Mouse (Mus musculus) hindbrain, embryonic 10.5 days (tissue): Measurements from ENCODE around the gene Gtf3c4. TPM values are rescaled to one million over a fixed set of nuclear protein-coding genes. Genes with fewer than 3 reads are reported as not detected.

Experiments
- DNase-seq: peaks from one replicate; pipeline ENCODE4 v3.0.0-alpha.2; 2017; ENCODE audit warnings: low spot score
- H3K27ac ChIP-seq: fragments of 300-500 bp; sonication (generic); 2 replicates; pipeline ENCODE4 v1.5.1; 2016; ENCODE audit warnings: mild to moderate bottlenecking, moderate library complexity
- H3K27me3 ChIP-seq: fragments of 300-500 bp; sonication (generic); 2 replicates; pipeline ENCODE4 v1.6.1; 2016; ENCODE audit warnings: mild to moderate bottlenecking; ENCODE audit not compliant: poor library complexity, insufficient read depth, severe bottlenecking
- H3K36me3 ChIP-seq: fragments of 300-500 bp; sonication (generic); 2 replicates; pipeline ENCODE4 v1.6.1; 2016; ENCODE audit warnings: mild to moderate bottlenecking, moderate library complexity
- H3K4me1 ChIP-seq: fragments of 300-500 bp; sonication (generic); replicated peaks from 2 replicates; pipeline ENCODE4 v1.6.1; 2016; ENCODE audit warnings: mild to moderate bottlenecking
- H3K4me3 ChIP-seq: fragments of 300-500 bp; sonication (generic); 2 replicates; pipeline ENCODE4 v1.5.1; 2016; ENCODE audit warnings: mild to moderate bottlenecking, moderate library complexity
- H3K9me3 ChIP-seq: fragments of 300-500 bp; sonication (generic); 2 replicates; pipeline ENCODE4 v1.6.1; 2016; ENCODE audit warnings: mild to moderate bottlenecking, moderate library complexity
- WGBS: fragments of 180-500 bp; shearing (Covaris S2); methylation state at CpG from one replicate; pipeline ENCODE4 v1.1.7; 2016; 5-methylcytosine and 5-hydroxymethylcytosine counted together
- polyA plus RNA-seq: library from polyadenylated mRNA; unstranded; fragments of >200 nt; fragmentation: Nextera tagmentation; extraction: Ambion mirVana; gene quantifications from 2 replicates; pipeline ENCODE4 v1.2.1, GENCODE M21; 2016

The Gtf3c4 gene
- polyA plus RNA-seq, 1 experiment from 2014 or later = 21.1 TPM

- peak overlapping the region; percentile 99 for H3K4me3 ChIP-seq
- 87% methylated on average over 3 of the region's 3 CpGs for WGBS
- H3K36me3 ChIP-seq = peaks cover 31% of the 10 kb centered on the region
- peaks cover 41% of the 10 kb centered on the region for H3K4me1 ChIP-seq
- H3K9me3 ChIP-seq = no peaks in the 10 kb centered on the region
- DNase-seq = no peak
- H3K27me3 ChIP-seq = no peaks in the 10 kb centered on the region
- H3K27ac ChIP-seq = no peak overlapping the region
Measured at GRCm38 (mm10) chr2:28842042-28842441, 1.9 kb upstream of the Gtf3c4 start.

GRCm38 (mm10) chr2:28839501-28840221, 499 bp downstream of the Gtf3c4 start:
- 0% methylated on average over 53 of the region's 53 CpGs for WGBS
- peaks cover 25% of the 10 kb centered on the region for H3K36me3 ChIP-seq
- peak; percentile 38 for DNase-seq
- H3K4me3 ChIP-seq = peak overlapping the region; percentile 99
- no peaks in the 10 kb centered on the region for H3K27me3 ChIP-seq
- H3K4me1 ChIP-seq = peaks cover 41% of the 10 kb centered on the region
- no peaks in the 10 kb centered on the region for H3K9me3 ChIP-seq
- peak overlapping the region; percentile 97 for H3K27ac ChIP-seq

GRCm38 (mm10) chr2:28836181-28836940, 3.8 kb downstream of the Gtf3c4 start:
- no peak overlapping the region for H3K27ac ChIP-seq
- DNase-seq = no peak
- 87% methylated on average over 3 of the region's 3 CpGs for whole genome bisulfite sequencing
- peaks cover 50% of the 10 kb centered on the region for H3K36me3 ChIP-seq
- H3K4me1 ChIP-seq = peaks cover 23% of the 10 kb centered on the region
- H3K4me3 ChIP-seq = no peak overlapping the region
- no peaks in the 10 kb centered on the region for H3K9me3 ChIP-seq
- H3K27me3 ChIP-seq = no peaks in the 10 kb centered on the region

GRCm38 (mm10) chr2:28829265-28829664, 10.9 kb downstream of the Gtf3c4 start:
- Histone ChIP-seq H3K36me3 (peaks cover 100% of the 10 kb centered on the region), H3K9me3 (no peaks in the 10 kb centered on the region), H3K4me1 (no peaks in the 10 kb centered on the region), H3K27me3 (no peaks in the 10 kb centered on the region), H3K27ac (no peak overlapping the region), H3K4me3 (no peak overlapping the region)
- DNase-seq = no peak
- WGBS = 55% methylated on average over 4 of the region's 4 CpGs

- no peak overlapping the region for H3K27ac ChIP-seq
- H3K4me1 ChIP-seq = peaks cover 7% of the 10 kb centered on the region
- no peak for DNase-seq
- H3K9me3 ChIP-seq = no peaks in the 10 kb centered on the region
- peaks cover 25% of the 10 kb centered on the region for H3K36me3 ChIP-seq
- H3K4me3 ChIP-seq = no peak overlapping the region
- no peaks in the 10 kb centered on the region for H3K27me3 ChIP-seq
- WGBS = 81% methylated on average over 4 of the region's 4 CpGs
Measured at GRCm38 (mm10) chr2:28818866-28819265, 21.3 kb downstream of the Gtf3c4 start.

- Histone ChIP-seq H3K27ac (no peak overlapping the region), H3K4me3 (no peak overlapping the region), H3K27me3 (no peaks in the 10 kb centered on the region), H3K9me3 (no peaks in the 10 kb centered on the region), H3K4me1 (0 out of 2 replicates have a peak, but pooled peaks cover 13% of the 10 kb centered on the region), H3K36me3 (no peaks in the 10 kb centered on the region)
- 52% methylated on average over 5 of the region's 5 CpGs for WGBS
- no peak for DNase-seq
Measured at GRCm38 (mm10) chr2:28810260-28811013, 29.7 kb downstream of the Gtf3c4 start.

GRCm38 (mm10) chr2:28808841-28809240, 31.3 kb downstream of the Gtf3c4 start:
- H3K27me3 ChIP-seq = no peaks in the 10 kb centered on the region
- H3K9me3 ChIP-seq = no peaks in the 10 kb centered on the region
- no peak overlapping the region for H3K27ac ChIP-seq
- no peak overlapping the region for H3K4me3 ChIP-seq
- H3K4me1 ChIP-seq = 0 out of 2 replicates have a peak, but pooled peaks cover 13% of the 10 kb centered on the region
- 74% methylated on average over 6 of the region's 6 CpGs for WGBS
- no peak for DNase-seq
- H3K36me3 ChIP-seq = no peaks in the 10 kb centered on the region

- DNase-seq = no peak
- Histone ChIP-seq H3K27me3 (0 out of 2 replicates have a peak, but pooled peaks cover 9% of the 10 kb centered on the region), H3K36me3 (no peaks in the 10 kb centered on the region), H3K4me1 (peaks cover 15% of the 10 kb centered on the region), H3K9me3 (no peaks in the 10 kb centered on the region), H3K27ac (no peak overlapping the region), H3K4me3 (no peak overlapping the region)
- WGBS = 89% methylated on average over 7 of the region's 7 CpGs
Measured at GRCm38 (mm10) chr2:28803406-28803805, 36.8 kb downstream of the Gtf3c4 start.

GRCm38 (mm10) chr2:28799575-28799974, 40.6 kb downstream of the Gtf3c4 start:
- H3K27ac ChIP-seq = no peak overlapping the region
- no peaks in the 10 kb centered on the region for H3K9me3 ChIP-seq
- DNase-seq = no peak
- H3K27me3 ChIP-seq = 0 out of 2 replicates have a peak, but pooled peaks cover 9% of the 10 kb centered on the region
- H3K4me1 ChIP-seq = peaks cover 34% of the 10 kb centered on the region
- H3K4me3 ChIP-seq = no peak overlapping the region
- 72% methylated on average over 2 of the region's 2 CpGs for WGBS
- no peaks in the 10 kb centered on the region for H3K36me3 ChIP-seq

- H3K9me3 ChIP-seq = no peaks in the 10 kb centered on the region
- H3K4me1 ChIP-seq = peaks cover 34% of the 10 kb centered on the region
- H3K27me3 ChIP-seq = 0 out of 2 replicates have a peak, but pooled peaks cover 9% of the 10 kb centered on the region
- DNase-seq = no peak
- no peak overlapping the region for H3K4me3 ChIP-seq
- H3K27ac ChIP-seq = peak overlapping the region; percentile 42; the same call in 1 of the 2 replicates
- no peaks in the 10 kb centered on the region for H3K36me3 ChIP-seq
- WGBS = 54% methylated on average over 3 of the region's 3 CpGs
Measured at GRCm38 (mm10) chr2:28798390-28798789, 41.8 kb downstream of the Gtf3c4 start.

GRCm38 (mm10) chr2:28797490-28798106, 42.6 kb downstream of the Gtf3c4 start:
- WGBS = 55% methylated on average over 18 of the region's 18 CpGs
- Histone ChIP-seq H3K9me3 (no peaks in the 10 kb centered on the region), H3K4me1 (peaks cover 39% of the 10 kb centered on the region), H3K27ac (no peak overlapping the region), H3K27me3 (0 out of 2 replicates have a peak, but pooled peaks cover 7% of the 10 kb centered on the region), H3K4me3 (no peak overlapping the region), H3K36me3 (no peaks in the 10 kb centered on the region)
- no peak for DNase-seq

- Histone ChIP-seq H3K36me3 (no peaks in the 10 kb centered on the region), H3K27ac (no peak overlapping the region), H3K27me3 (0 out of 2 replicates have a peak, but pooled peaks cover 4% of the 10 kb centered on the region), H3K4me1 (peaks cover 47% of the 10 kb centered on the region), H3K9me3 (no peaks in the 10 kb centered on the region), H3K4me3 (no peak overlapping the region)
- no peak for DNase-seq
- WGBS = 76% methylated on average over 8 of the region's 8 CpGs
Measured at GRCm38 (mm10) chr2:28796298-28796697, 43.9 kb downstream of the Gtf3c4 start.
